In the genomic region with DNA sequence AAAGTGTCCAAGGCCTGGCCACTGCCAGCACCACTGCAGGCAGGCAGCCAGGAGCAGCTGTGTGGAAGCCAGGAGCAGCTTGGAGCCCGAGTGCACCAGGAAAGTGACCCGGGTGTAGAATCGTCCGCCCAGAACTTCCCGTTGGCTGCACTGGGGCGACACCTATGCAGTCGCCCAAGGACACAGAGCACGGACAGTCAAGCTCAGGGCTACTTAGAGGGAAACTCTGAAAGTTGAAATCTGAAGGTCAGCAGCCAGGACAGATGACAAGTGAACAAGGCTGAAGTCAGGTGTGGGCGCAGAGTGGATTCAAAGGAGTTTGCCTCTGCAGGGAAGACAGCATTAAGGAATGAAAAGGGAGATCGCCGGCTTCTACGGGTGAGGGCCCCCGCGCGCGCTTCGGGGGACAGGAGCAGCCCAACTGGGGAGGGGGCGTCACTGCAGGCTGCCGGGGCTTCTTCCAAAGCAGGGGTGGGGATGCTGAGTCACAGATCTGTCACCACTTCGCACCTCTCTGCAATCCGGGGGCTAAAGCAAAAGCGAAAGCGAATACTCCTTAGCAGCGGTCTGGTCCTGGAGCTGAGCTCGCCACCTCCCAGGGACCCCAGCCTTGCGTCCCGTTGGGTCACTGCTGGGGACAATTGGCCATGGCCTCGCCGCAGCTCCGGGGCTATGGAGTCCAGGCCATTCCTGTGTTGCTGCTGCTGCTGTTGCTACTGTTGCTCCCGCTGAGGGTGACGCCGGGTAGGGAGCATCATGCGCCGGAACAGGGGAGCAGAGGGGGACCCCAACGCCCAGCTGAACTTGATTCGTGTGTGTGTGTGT, we compare ENCODE assay signal across 8 mouse cellular contexts. TPM values are rescaled to one million over a fixed set of nuclear protein-coding genes. Genes with fewer than 3 reads are reported as not detected.
DNase-seq lines count a peak whose midpoint lies in the region; ATAC-seq and TF ChIP-seq lines count a peak whose summit lies in the region.

A gene (plus strand): TSS at position 90 of the 825 bp plus-strand sequence.

- H3K4me3 ChIP-seq in forebrain, embryonic 10.5 days: peak within 1 kb of the TSS; percentile 67
- peak within 1 kb of the TSS; percentile 86 for H3K4me3 ChIP-seq in heart, embryonic 13.5 days
- peak within 1 kb of the TSS; percentile 71 for H3K4me3 ChIP-seq in kidney, postnatal 0 days (replicated peaks; ENCODE audit: low read depth, low read length)
- peak within 1 kb of the TSS; percentile 65 to 68 for H3K4me3 ChIP-seq in liver, embryonic 14.5 days (ENCODE audit: insufficient read depth in 1 of 2, low read depth in 2 of 2, low read length in 2 of 2)
- H3K4me3 ChIP-seq in stomach, embryonic 16.5 days (replicated peaks; ENCODE audit: low read length): peak within 1 kb of the TSS; percentile 62

- TF ChIP-seq CTCF in kidney, postnatal 0 days (IDR thresholded peaks at IDR 0.05; ENCODE audit: low read depth): no peak
- TF ChIP-seq CTCF in liver, embryonic 14.5 days (IDR thresholded peaks at IDR 0.05; ENCODE audit: low read depth): no peak

- H3K27ac ChIP-seq in forebrain, embryonic 10.5 days: peak within 1 kb of the TSS; percentile 67; the same call in 1 of the 2 replicates
- H3K27ac ChIP-seq in heart, embryonic 13.5 days (replicated peaks): peak within 1 kb of the TSS; percentile 81
- H3K27ac ChIP-seq in kidney, postnatal 0 days: peak within 1 kb of the TSS; percentile 14; the same call in 1 of the 2 replicates
- H3K27ac ChIP-seq in liver, embryonic 14.5 days: no peak within 1 kb of the TSS
- no peak within 1 kb of the TSS for H3K27ac ChIP-seq in stomach, embryonic 16.5 days (ENCODE audit: low read length)

- peaks cover 19% of the 10 kb centered on the region for H3K4me1 ChIP-seq in forebrain, embryonic 10.5 days
- H3K4me1 ChIP-seq in heart, embryonic 13.5 days: peaks cover 19% of the 10 kb centered on the region
- H3K4me1 ChIP-seq in kidney, postnatal 0 days (replicated peaks; ENCODE audit: insufficient read depth, low read length): no peaks in the 10 kb centered on the region; the same call in 1 of the 2 replicates
- H3K4me1 ChIP-seq in liver, embryonic 14.5 days (replicated peaks; ENCODE audit: control insufficient read depth in 2 of 2, insufficient read depth in 2 of 2, low read length in 1 of 2): peaks cover 0 to 21% of the 10 kb centered on the region in 2 experiments; a peak in 3 of 4 replicates
- 0 out of 2 replicates have a peak, but pooled peaks cover 3% of the 10 kb centered on the region for H3K4me1 ChIP-seq in stomach, embryonic 16.5 days (ENCODE audit: control insufficient read depth, insufficient read depth, low read length)

- WGBS in forebrain, embryonic 10.5 days: under 1% methylated on average over 37 of the region's 37 CpGs
- under 1% methylated on average over 37 of the region's 37 CpGs for WGBS in heart, embryonic 13.5 days
- under 1% methylated on average over 37 of the region's 37 CpGs for WGBS in kidney, postnatal 0 days
- WGBS in liver, embryonic 14.5 days (ENCODE audit: insufficient replicate concordance): under 1% methylated on average over 37 of the region's 37 CpGs
- under 1% methylated on average over 37 of the region's 37 CpGs for WGBS in stomach, embryonic 16.5 days

- DNase-seq in CD4-positive helper T cell, adult 2 months (ENCODE audit: low read depth, low spot score): peak; percentile 82
- peak; percentile 18 to 47 for DNase-seq in adrenal gland, postnatal 4 days (ENCODE audit: low spot score in 2 of 2)
- DNase-seq in forebrain, embryonic 10.5 days (ENCODE audit: extremely low spot score, low spot score): peak; percentile 39
- DNase-seq in kidney, postnatal 0 days (ENCODE audit: low spot score): peak; percentile 68
- DNase-seq in liver, embryonic 14.5 days (ENCODE audit: low read depth in 3 of 3, low spot score in 3 of 3): no peak
- DNase-seq in neural tube, embryonic 10.5 days (ENCODE audit: extremely low spot score, low spot score): peak; percentile 62

- peaks cover 59% of the 10 kb centered on the region for H3K27me3 ChIP-seq in forebrain, embryonic 10.5 days (ENCODE audit: poor library complexity, severe bottlenecking)
- no peaks in the 10 kb centered on the region for H3K27me3 ChIP-seq in heart, embryonic 13.5 days (replicated peaks)
- H3K27me3 ChIP-seq in kidney, postnatal 0 days (ENCODE audit: insufficient read depth, low read length): no peaks in the 10 kb centered on the region
- H3K27me3 ChIP-seq in liver, embryonic 14.5 days (ENCODE audit: control insufficient read depth, insufficient read depth, low read length): no peaks in the 10 kb centered on the region; the same call in 1 of the 2 replicates
- peaks cover 3% of the 10 kb centered on the region; the same call in 1 of the 2 replicates for H3K27me3 ChIP-seq in stomach, embryonic 16.5 days (ENCODE audit: control insufficient read depth, insufficient read depth, low read length)

- no peaks in the 10 kb centered on the region for H3K36me3 ChIP-seq in forebrain, embryonic 10.5 days (replicated peaks)
- no peaks in the 10 kb centered on the region for H3K36me3 ChIP-seq in heart, embryonic 13.5 days
- H3K36me3 ChIP-seq in kidney, postnatal 0 days (ENCODE audit: insufficient read depth, low read length): no peaks in the 10 kb centered on the region
- H3K36me3 ChIP-seq in liver, embryonic 14.5 days (replicated peaks; ENCODE audit: control insufficient read depth, insufficient read depth, low read depth): no peaks in the 10 kb centered on the region
- H3K36me3 ChIP-seq in stomach, embryonic 16.5 days (ENCODE audit: control insufficient read depth, insufficient read depth, low read length): no peaks in the 10 kb centered on the region

- H3K9me3 ChIP-seq in forebrain, embryonic 10.5 days: no peaks in the 10 kb centered on the region
- H3K9me3 ChIP-seq in heart, embryonic 13.5 days: no peaks in the 10 kb centered on the region
- no peaks in the 10 kb centered on the region for H3K9me3 ChIP-seq in kidney, postnatal 0 days (replicated peaks; ENCODE audit: low read length)
- no peaks in the 10 kb centered on the region for H3K9me3 ChIP-seq in liver, embryonic 14.5 days (ENCODE audit: control insufficient read depth, low read length)
- H3K9me3 ChIP-seq in stomach, embryonic 16.5 days (replicated peaks; ENCODE audit: control insufficient read depth, low read length): no peaks in the 10 kb centered on the region; the same call in 1 of the 2 replicates

- TF ChIP-seq EP300 in liver, embryonic 14.5 days (IDR thresholded peaks at IDR 0.05; ENCODE audit: low read depth): no peak

- ATAC-seq in heart, embryonic 13.5 days (ENCODE audit: extremely low read depth, insufficient number of reproducible peaks, low FRiP score, low TSS enrichment): peak; percentile 33; the same call in 1 of the 2 replicates
- peak; percentile 75 for ATAC-seq in kidney, postnatal 0 days (replicated peaks; ENCODE audit: low FRiP score, low read depth)
- ATAC-seq in liver, embryonic 14.5 days (ENCODE audit: insufficient read depth): peak; percentile 55
- ATAC-seq in stomach, embryonic 16.5 days (ENCODE audit: insufficient read depth, low FRiP score): peak; percentile 71

- H3K9ac ChIP-seq in heart, embryonic 13.5 days: peak within 1 kb of the TSS; percentile 86
- H3K9ac ChIP-seq in kidney, postnatal 0 days (ENCODE audit: low read depth, low read length): peak within 1 kb of the TSS; percentile 70
- H3K9ac ChIP-seq in liver, embryonic 14.5 days (replicated peaks): peak within 1 kb of the TSS; percentile 64
- H3K9ac ChIP-seq in stomach, embryonic 16.5 days (ENCODE audit: low read length): peak within 1 kb of the TSS; percentile 80

- H3K4me2 ChIP-seq in heart, embryonic 13.5 days: peak within 1 kb of the TSS; percentile 98
- H3K4me2 ChIP-seq in kidney, postnatal 0 days (ENCODE audit: low read length): peak within 1 kb of the TSS; percentile 97
- H3K4me2 ChIP-seq in liver, embryonic 14.5 days (ENCODE audit: low read depth): peak within 1 kb of the TSS; percentile 72
- peak within 1 kb of the TSS; percentile 97 for H3K4me2 ChIP-seq in stomach, embryonic 16.5 days (ENCODE audit: low read depth, low read length)

RNA-seq across cellular contexts. Expression of the gene that starts here (rescaled TPM):
- 10 to 100 TPM; 12.1 to 17.7 TPM for total RNA-seq in adrenal gland, postnatal 4 days (2021)
- polyA plus RNA-seq in forebrain, embryonic 10.5 days (2016; fragmentation: Nextera tagmentation; extraction: Ambion mirVana): 0.31 and 0.55 TPM in 2 replicates
- 6.6 and 7.4 TPM in 2 replicates for polyA plus RNA-seq in heart, embryonic 13.5 days (2015; fragmentation: Nextera tagmentation; extraction: Ambion mirVana)
- 4.1 and 4.3 TPM in 2 replicates for polyA plus RNA-seq in kidney, postnatal 0 days (2015; fragmentation: Nextera tagmentation; extraction: Ambion mirVana)
- 3.8 and 5.9 TPM in 2 replicates for polyA plus RNA-seq in liver, embryonic 14.5 days (2012; rRNA removed)
- 3.7 and 5.1 TPM in 2 replicates for polyA plus RNA-seq in liver, embryonic 14.5 days (2014; fragmentation: Nextera tagmentation; extraction: Ambion mirVana)
- 1.8 and 3.2 TPM in 2 replicates for polyA plus RNA-seq in stomach, embryonic 16.5 days (2015; fragmentation: Nextera tagmentation; extraction: Ambion mirVana)

Comparison
In these comparisons a context has a peak if more than half of its experiments do, and no peak if none do; other contexts are left out.
1. Peak in DNase-seq, H3K4me3 ChIP-seq and H3K27ac ChIP-seq in forebrain, embryonic 10.5 days; RNA of the gene not detected or under 1 TPM.
2. DNase-seq: peak in CD4-positive helper T cell, adult 2 months (single experiment), adrenal gland, postnatal 4 days (2 of 2), kidney, postnatal 0 days (single experiment) and neural tube, embryonic 10.5 days (single experiment); none in liver, embryonic 14.5 days (0 of 3).
3. H3K27ac ChIP-seq: peak in heart, embryonic 13.5 days (single experiment) and kidney, postnatal 0 days (single experiment); none in liver, embryonic 14.5 days (single experiment) and stomach, embryonic 16.5 days (single experiment).
4. Peak in every context shown above with its lines, with median percentiles within 50 percentile points of each other: H3K4me3 ChIP-seq, ATAC-seq, H3K4me2 ChIP-seq and H3K9ac ChIP-seq.